Mouse (Mus musculus): ENCODE measurements around the gene Trh.
A peak's percentile ranks its signal among the peaks of the same experiment; 100 is the strongest.

Gene Trh

DNA sequence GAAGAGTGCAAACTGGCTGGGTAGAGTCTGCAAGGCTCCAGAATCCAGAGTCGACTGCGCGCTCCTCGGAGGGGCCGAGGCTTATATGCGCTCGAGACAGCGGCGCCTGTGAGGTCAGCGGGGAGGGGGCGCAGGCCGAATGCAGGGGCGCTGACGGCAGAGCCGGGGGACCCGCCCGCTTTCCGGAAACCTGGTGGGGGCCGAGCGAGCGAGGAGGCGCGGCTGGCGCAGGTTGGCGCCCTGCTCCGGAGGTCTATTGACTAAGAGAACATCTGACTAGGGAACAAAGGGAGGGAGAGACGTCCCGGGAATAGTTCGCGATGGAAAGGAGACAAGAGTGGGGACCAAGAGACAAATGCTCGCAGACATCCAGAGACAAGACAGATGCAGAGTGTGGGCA lies at the start of gene Trh:
Gene Trh (minus strand): TSS at position 60 of the 400 bp plus-strand sequence.
- DNase-seq: no peak

DNA sequence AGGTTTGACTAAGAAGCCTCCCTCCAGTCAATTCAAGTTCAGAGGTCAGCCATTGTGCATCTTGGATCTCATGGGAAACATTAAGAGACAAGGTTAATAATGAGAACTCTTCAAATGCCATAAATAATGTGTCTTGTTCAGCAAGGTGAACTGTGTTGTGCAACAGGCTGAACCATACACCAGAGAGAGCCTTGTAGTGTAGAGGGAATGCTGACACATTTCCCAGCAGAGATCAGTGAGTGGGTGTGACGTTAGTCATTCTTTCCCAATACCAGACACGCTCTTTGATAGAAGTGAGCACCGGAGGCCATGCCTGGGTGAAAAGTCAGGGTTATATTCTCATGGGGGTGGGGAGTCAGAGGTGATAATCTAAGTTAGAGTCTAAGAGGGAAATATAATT lies 46.4 kb upstream of the Trh start:
- DNase-seq: no peak

GRCm38 (mm10) chr6:92286889-92287288 lies 42.4 kb upstream of the Trh start:
- no peak for DNase-seq

DNA sequence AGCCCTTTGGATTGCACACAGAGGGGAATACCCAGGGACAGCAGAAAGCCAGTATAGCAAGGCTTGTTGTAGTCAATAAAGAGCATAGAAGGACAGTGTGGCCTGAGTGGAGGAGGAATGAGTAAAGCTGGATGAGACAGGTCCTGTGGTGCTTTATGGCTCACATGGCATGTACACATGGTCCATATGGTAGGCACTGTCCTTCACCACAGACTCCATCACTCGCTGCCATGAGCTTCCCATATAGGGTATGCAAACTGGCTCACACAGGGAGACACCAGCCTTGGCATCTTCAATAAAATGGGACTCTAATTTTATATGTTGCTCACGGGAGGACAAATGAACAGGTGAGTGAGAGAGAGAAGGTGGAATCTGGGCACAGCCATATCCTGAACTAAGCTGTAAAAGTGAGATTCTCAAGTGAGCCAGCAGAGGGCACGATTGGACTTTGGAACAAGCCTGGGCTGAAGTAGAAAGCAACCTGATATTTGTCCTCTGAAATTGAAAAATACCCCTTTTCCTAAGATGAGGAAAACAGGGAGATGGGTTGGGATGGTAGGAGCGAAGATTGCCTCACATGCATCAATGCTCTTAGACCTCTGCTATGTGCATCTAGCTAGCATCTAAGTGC lies 41.9 kb upstream of the Trh start:
- DNase-seq: peak; percentile 74

DNA sequence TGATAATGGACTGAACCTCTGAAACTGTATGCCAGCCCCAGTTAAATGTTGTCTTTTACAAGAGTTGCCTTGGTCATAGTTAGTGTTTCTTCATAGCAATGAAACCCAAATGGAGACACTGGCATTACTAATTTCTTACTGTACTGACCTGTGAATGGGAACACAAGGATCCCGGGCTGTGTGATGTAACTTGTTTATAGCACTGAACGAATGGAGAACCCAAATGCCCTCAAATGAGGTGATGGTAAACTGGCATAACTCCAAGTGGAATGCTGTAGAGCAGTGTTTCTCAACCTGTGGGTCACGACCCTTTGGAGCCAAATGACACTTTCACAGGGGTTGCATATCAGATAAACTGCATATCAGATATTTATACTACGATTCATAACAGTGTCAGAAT lies 41.1 kb upstream of the Trh start:
- no peak for DNase-seq

DNA sequence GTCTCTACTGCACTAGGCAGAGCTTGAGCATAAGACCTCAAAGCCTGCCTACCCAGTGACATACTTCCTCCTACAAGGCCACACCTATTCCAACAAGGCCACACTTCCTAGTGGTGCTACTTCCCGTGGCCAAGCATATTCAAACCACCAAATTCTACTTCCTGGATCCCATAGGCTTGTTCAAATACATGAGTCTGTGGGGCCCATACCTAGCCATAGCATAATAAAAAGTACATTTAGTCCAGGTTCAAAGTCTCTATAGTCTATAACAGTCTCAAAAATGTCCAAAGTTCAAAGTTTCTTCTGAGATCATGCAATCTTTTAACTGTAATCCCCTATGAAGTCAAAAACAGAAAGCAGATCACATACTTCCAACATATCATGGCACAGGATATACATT lies 32.7 kb upstream of the Trh start:
- no peak for DNase-seq

GRCm38 (mm10) chr6:92273652-92274322 lies 29.3 kb upstream of the Trh start:
- no peak for DNase-seq

GRCm38 (mm10) chr6:92272601-92273000 lies 28.2 kb upstream of the Trh start:
- DNase-seq: no peak

GRCm38 (mm10) chr6:92269019-92269418 lies 24.6 kb upstream of the Trh start:
- DNase-seq: peak; percentile 73

DNA sequence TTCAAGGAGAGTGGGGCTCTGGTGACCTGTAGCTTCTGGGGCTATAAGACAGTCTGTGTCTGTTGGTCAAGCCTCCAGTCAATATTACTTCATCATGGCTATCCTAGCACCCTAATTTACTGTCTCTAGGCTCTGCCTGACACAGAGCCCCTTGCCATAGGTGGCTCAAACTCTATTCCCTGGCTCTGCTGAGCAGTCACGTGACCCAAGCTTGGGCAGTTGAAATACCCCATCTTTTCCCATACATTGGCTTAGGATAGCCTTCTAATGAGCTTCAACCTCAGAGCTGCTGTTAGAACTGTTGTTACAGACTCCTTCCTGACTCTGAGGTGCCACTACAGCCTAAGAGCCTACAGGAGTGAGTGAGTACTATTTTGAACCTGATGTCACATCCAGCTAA lies 23.6 kb upstream of the Trh start:
- no peak for DNase-seq

GRCm38 (mm10) chr6:92261162-92261843 lies 16.9 kb upstream of the Trh start:
- DNase-seq: no peak

DNA sequence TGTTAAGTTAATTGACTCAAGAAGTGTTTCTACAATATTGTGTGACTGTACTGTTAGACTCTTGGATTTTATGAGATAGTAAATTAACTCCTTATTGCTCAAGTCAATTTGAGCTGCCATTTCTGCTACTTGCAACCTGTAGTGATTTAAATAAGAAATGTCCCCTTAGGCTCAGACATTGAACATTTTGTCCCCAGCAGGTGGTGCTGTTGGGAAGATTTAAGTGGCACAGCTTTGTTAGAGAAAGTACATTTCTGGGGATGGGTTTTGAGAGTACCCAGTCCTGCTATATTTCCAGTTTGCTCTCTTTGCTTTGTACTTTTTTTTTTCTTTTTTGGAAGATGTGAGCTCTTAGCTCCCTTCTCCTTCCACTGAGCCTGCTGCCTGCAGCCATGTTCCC lies 10.9 kb upstream of the Trh start:
- no peak for DNase-seq

- DNase-seq: no peak
These were observed 8.9 kb upstream of the Trh start for GRCm38 (mm10) chr6:92253253-92253870.

DNA sequence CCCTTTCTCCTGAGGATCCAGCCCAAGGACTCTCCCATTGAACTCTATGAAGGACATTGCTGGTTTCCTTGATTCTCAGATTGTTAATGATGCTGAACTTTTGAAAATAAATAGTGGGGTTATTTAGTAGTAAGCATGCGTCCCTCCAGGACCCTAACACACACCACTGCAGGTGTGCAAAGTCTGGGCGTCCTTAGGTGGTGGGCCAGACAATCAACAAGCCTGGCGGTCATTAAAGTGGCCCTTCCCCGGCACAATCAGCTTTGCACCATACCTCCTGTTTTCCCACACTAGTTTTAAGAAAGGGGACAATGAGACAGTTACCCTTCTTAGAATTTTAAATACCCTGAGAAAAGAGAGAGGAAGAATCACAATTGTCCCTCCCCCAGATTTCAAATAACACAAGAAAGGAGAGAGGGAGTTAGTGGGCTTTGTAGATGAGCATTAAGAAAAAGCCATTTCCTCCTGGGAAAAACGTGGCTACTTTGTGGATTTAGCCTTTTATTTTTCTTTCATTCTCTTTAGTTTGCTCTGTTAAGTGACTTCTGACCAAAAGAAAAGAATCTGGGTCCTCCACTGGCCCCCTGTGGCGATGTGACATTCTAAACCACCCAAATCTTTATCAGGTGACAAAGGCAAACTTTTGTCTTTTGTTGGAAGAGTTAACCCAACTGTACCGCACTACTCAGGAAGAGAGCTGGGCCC lies 2.9 kb upstream of the Trh start:
- no peak for DNase-seq

- DNase-seq: no peak
These were observed 1.9 kb upstream of the Trh start for GRCm38 (mm10) chr6:92246335-92246734.

- peak; percentile 59 for DNase-seq
These were observed 3.1 kb downstream of the Trh start for GRCm38 (mm10) chr6:92241178-92241906.

DNA sequence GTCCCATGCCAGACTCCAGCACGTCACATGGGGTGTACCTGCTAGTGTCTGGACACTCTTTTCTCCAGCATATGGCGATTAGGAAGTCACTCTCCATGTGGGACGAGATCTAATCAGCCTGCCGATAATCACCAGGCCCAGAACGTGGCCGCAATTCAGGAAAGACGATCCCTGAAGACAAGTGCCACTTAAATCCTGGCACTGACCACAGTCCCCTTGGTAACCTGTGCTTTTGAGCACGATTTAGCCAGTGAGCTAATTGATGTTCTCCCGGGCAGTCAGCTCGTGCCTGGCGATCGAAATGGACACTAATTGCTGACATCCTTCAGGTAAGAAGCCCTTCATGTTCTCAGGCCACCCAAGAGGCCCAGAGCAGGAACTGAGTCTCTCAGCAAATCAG lies 9.4 kb downstream of the Trh start:
- no peak for DNase-seq

- DNase-seq: no peak
These were observed 12.7 kb downstream of the Trh start for GRCm38 (mm10) chr6:92231762-92232161.

DNA sequence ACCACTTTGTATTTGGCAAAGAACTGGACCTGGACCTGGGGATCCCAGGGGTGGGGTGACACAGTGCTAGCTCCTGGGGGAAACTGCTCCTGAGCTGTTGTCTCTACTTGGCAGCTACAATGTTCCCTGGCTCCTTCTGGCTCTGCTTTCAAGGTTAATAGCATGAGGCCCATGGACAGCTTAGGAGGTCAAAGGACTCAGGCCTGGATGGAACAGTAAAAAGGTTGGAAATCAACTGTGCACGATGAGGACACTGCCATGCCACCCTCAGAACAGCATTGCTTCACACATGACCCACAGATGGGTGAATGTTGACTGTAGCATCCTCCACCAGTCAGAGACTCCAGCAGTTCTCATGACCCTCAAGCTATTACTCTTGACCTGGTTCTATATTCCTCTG lies 13.1 kb downstream of the Trh start:
- DNase-seq: no peak

DNA sequence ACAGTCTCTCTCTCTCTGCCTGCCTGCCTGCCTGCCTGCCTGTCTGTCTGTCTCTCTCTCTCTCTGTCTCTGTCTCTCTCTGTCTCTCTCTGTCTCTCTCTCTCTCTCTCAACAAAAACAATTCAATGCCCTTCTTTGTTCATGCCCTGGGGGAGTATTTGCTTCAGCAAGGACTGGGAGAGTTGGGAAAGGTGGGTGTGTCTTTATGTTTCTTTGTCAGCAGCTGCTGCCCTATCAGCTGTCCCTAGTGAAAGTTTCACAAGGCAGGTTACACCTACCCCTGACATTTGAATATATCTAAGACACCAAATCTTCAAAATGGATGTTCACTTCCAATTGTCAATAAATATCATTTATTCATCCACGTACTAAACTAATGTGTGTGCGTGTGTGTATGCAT lies 14.9 kb downstream of the Trh start:
- no peak for DNase-seq

GRCm38 (mm10) chr6:92229103-92229502 lies 15.3 kb downstream of the Trh start:
- no peak for DNase-seq

DNA sequence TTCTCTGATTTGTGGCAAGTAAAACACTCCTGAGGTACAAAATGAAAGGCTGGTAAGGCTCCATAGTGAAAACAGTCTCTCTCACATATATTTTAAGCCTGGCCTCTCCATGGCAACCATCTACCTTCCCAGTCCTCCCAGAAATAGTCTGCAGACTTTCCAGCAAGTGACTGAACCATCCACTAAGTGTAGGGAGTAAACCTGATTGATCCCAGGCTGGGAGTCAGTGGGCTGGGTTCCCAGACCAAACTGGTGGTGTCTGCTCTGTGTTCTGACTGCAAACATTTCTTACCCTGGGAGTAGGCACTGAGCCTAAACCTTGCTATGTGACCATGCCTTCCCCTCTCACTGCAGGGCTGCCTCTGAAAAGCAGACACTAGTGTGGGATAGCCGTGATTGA lies 19.5 kb downstream of the Trh start:
- DNase-seq: no peak

DNA sequence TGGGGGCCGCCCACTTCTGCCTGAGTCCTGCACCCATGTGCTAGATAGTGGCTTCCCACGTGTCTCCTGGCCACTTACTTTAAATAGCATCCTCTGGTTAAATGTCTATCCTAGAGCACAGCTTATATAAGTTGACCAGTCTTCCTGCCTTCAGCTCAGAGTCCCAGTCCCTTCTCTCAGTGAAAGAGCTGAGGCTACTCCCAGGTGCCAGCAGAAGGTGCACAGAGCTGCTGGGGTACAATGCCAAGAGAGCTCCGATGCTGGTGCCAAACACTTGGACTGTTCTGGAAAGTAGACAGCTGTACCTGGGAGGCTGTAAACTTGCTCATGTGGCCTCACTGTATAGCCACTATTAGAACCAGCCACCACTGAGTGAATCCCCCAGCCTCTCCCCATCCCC lies 22.4 kb downstream of the Trh start:
- no peak for DNase-seq

Measured in lung, postnatal 10 days (tissue).